ENCODE assay signal across 11 mouse cellular contexts in genomic region chr12:89106881-89107584, GRCm38 (mm10).
DNase-seq lines count a peak whose midpoint lies in the region; ATAC-seq and TF ChIP-seq lines count a peak whose summit lies in the region.
"Had no signal": no experiment of that assay in that cellular context is flagged by ENCODE, and none has a peak within 500 bp of the region (broad histone marks: within the 10 kb centered on the region; RNA-seq: fewer than 3 reads in every experiment).

No protein-coding gene starts in this region.

- ATAC-seq in hindbrain, embryonic 11.5 days (ENCODE audit: low FRiP score), result peak; percentile 64; the same call in 1 of the 2 replicates
- ATAC-seq in hindbrain, postnatal 0 days, result 0 out of 2 replicates have a peak, but pooled peaks have one; percentile 14
- ATAC-seq in midbrain, embryonic 13.5 days, result peak; percentile 46; the same call in 1 of the 2 replicates
- ATAC-seq: Patski had no signal

- no peak overlapping the region for H3K4me2 ChIP-seq in hindbrain, embryonic 11.5 days (replicated peaks; ENCODE audit: low read depth, low read length)
- no peak overlapping the region for H3K4me2 ChIP-seq in hindbrain, postnatal 0 days (ENCODE audit: low read depth, low read length)
- H3K4me2 ChIP-seq in midbrain, embryonic 13.5 days (replicated peaks), result no peak overlapping the region
- H3K4me2 ChIP-seq: liver, embryonic 12.5 days had no signal

- WGBS in hindbrain, embryonic 11.5 days, result 71% methylated on average over 6 of the region's 6 CpGs
- 76% methylated on average over 6 of the region's 6 CpGs for WGBS in hindbrain, embryonic 10.5 days
- 68% methylated on average over 6 of the region's 6 CpGs for WGBS in hindbrain, postnatal 0 days
- WGBS in midbrain, embryonic 13.5 days, result 76% methylated on average over 6 of the region's 6 CpGs

- H3K27ac ChIP-seq in hindbrain, embryonic 11.5 days (ENCODE audit: low read depth, low read length), result no peak overlapping the region
- H3K27ac ChIP-seq in hindbrain, embryonic 10.5 days, result no peak overlapping the region
- H3K27ac ChIP-seq in hindbrain, postnatal 0 days, result no peak overlapping the region
- H3K27ac ChIP-seq in midbrain, embryonic 13.5 days, result no peak overlapping the region
- H3K27ac ChIP-seq: liver, embryonic 12.5 days; stomach, embryonic 15.5 days had no signal

- no peaks in the 10 kb centered on the region for H3K36me3 ChIP-seq in hindbrain, embryonic 11.5 days (ENCODE audit: control insufficient read depth, insufficient read depth, low read length)
- no peaks in the 10 kb centered on the region for H3K36me3 ChIP-seq in hindbrain, embryonic 10.5 days
- H3K36me3 ChIP-seq in hindbrain, postnatal 0 days (ENCODE audit: insufficient read depth, low read length), result no peaks in the 10 kb centered on the region
- H3K36me3 ChIP-seq in midbrain, embryonic 13.5 days, result no peaks in the 10 kb centered on the region
- H3K36me3 ChIP-seq: liver, embryonic 12.5 days; stomach, embryonic 15.5 days had no signal

- H3K9ac ChIP-seq in hindbrain, embryonic 11.5 days (ENCODE audit: low read depth, low read length), result no peak overlapping the region
- no peak overlapping the region for H3K9ac ChIP-seq in hindbrain, postnatal 0 days (replicated peaks; ENCODE audit: low read length)
- H3K9ac ChIP-seq in midbrain, embryonic 13.5 days (replicated peaks), result no peak overlapping the region
- H3K9ac ChIP-seq: liver, embryonic 12.5 days; stomach, embryonic 15.5 days had no signal

- no peaks in the 10 kb centered on the region for H3K4me1 ChIP-seq in hindbrain, embryonic 11.5 days (replicated peaks; ENCODE audit: control insufficient read depth, insufficient read depth, low read length)
- peaks cover 10% of the 10 kb centered on the region for H3K4me1 ChIP-seq in hindbrain, embryonic 10.5 days (replicated peaks)
- peaks cover 7% of the 10 kb centered on the region for H3K4me1 ChIP-seq in hindbrain, postnatal 0 days (ENCODE audit: insufficient read depth, low read length)
- peaks cover 20% of the 10 kb centered on the region for H3K4me1 ChIP-seq in midbrain, embryonic 13.5 days (replicated peaks)
- H3K4me1 ChIP-seq: liver, embryonic 12.5 days had no signal

- TF ChIP-seq CTCF in hindbrain, postnatal 0 days (IDR thresholded peaks at IDR 0.05; ENCODE audit: low read depth), result no peak

- H3K27me3 ChIP-seq in hindbrain, embryonic 11.5 days (ENCODE audit: control insufficient read depth, insufficient read depth, low read length), result no peaks in the 10 kb centered on the region
- no peaks in the 10 kb centered on the region for H3K27me3 ChIP-seq in hindbrain, embryonic 10.5 days (ENCODE audit: insufficient read depth, poor library complexity, severe bottlenecking)
- no peaks in the 10 kb centered on the region for H3K27me3 ChIP-seq in hindbrain, postnatal 0 days (ENCODE audit: insufficient read depth, low read length)
- H3K27me3 ChIP-seq in midbrain, embryonic 13.5 days, result no peaks in the 10 kb centered on the region
- H3K27me3 ChIP-seq: liver, embryonic 12.5 days; Patski; stomach, embryonic 15.5 days had no signal

- H3K4me3 ChIP-seq in hindbrain, embryonic 11.5 days (ENCODE audit: low read depth, low read length), result no peak overlapping the region
- H3K4me3 ChIP-seq in hindbrain, embryonic 10.5 days, result no peak overlapping the region
- H3K4me3 ChIP-seq in hindbrain, postnatal 0 days (ENCODE audit: low read length), result no peak overlapping the region
- no peak overlapping the region for H3K4me3 ChIP-seq in midbrain, embryonic 13.5 days (replicated peaks)
- H3K4me3 ChIP-seq: liver, embryonic 12.5 days; stomach, embryonic 15.5 days had no signal

- no peaks in the 10 kb centered on the region for H3K9me3 ChIP-seq in hindbrain, embryonic 11.5 days (ENCODE audit: control insufficient read depth, low read length)
- H3K9me3 ChIP-seq in hindbrain, embryonic 10.5 days, result no peaks in the 10 kb centered on the region
- no peaks in the 10 kb centered on the region for H3K9me3 ChIP-seq in hindbrain, postnatal 0 days (ENCODE audit: low read length)
- no peaks in the 10 kb centered on the region for H3K9me3 ChIP-seq in midbrain, embryonic 13.5 days
- H3K9me3 ChIP-seq: liver, embryonic 12.5 days; stomach, embryonic 15.5 days had no signal

- no peak for DNase-seq in hindbrain, embryonic 11.5 days (ENCODE audit: low spot score)
- DNase-seq in hindbrain, embryonic 10.5 days (ENCODE audit: low spot score), result no peak
- DNase-seq in hindbrain, postnatal 0 days (ENCODE audit: low spot score), result no peak
- peak; percentile 22 for DNase-seq in kidney, postnatal 14 days
- DNase-seq in thymus, postnatal 4 days, result no peak
- DNase-seq in B cell, adult 2 months, result no peak
- DNase-seq: heart, adult 11 months had no signal

Comparison
In these comparisons a context has a peak if more than half of its experiments do, and no peak if none do; other contexts are left out.
1. ATAC-seq: peak in every context shown above with its lines; median percentile 64 in hindbrain, embryonic 11.5 days; 46 in midbrain, embryonic 13.5 days; 14 in hindbrain, postnatal 0 days.